Mouse (Mus musculus) gastrocnemius, postnatal 4 days (tissue): ENCODE measurements at regions not wholly inside any gene's neighbourhood (a gene's known extent, or its start where the extent isn't known, plus 50 kb on each side); places are given as distances from the start of the nearest gene placed in this dataset.

ENCODE experiments used
- DNase-seq, 2 experiments: peaks; one replicate each; pipeline ENCODE4 v3.0.0; 2021 to 2022; ENCODE audit warnings: low spot score in 2 of 2, mixed read lengths in 2 of 2

DNA sequence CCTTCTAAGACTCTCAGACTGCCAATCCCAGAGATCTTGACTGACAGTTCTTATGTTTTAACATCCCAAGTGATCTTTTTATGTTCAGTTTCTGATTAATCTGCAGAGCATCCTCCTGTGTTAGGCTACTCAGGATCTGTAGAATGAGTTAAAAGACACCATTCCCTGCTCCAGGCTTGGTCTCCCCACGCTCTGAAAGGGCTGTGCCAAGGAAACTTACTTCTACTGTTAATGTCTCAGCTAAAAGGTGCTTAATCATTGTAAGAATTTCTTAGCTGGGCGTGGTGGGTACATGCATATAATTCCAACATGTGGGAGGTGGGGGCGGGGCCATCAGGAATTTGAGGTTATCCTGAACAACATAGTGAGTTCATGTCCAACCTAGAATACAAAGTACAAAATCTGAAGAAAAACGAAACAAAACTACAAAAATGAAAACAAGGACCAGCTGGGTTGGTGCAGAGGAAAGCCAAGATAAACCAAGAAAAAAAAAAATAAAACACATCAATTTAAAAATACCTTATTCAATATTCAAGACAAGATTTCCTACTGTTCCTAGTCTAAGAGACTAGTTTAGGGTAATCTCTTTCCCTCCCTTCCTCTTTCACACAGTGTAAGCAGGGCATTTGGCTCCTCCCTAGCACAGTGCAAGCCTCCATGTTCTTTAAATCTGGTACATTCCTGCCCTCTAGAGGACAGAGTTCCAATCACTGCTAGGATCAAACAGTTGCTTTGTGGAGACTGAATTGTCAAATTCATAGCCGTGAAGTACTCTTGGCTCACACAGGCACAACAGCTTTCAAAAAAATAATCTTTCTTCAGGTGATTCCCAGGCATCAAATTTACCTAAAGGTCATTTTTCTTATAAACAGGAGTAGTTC is 286.9 kb upstream of the Actbl2 start:
- peak in 1 of 2 experiments; percentile 51 for DNase-seq

DNA sequence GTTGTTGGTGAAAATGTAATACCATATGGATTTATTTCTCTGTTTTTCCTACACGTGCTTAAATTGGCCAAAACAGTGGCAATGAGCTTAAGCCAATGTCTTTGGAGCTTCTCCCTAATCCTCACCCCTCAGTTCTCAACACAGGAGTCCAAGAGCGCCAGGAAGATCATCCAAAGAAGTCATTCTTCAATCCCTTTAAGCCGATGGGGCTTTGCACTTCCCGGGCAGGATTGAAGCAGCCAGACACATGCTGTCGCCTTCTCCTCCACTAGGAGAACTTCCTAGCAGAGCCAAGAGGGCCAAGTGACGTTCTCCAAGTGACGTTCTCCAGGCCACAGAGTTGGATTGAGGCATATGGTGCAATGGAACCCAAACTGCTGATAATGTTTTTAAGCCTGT is 286.3 kb upstream of the Actbl2 start:
- DNase-seq = peak in 1 of 2 experiments; percentile 15

- DNase-seq = no peak
Measured at GRCm38 (mm10) chr13:110977379-110977778, 277.4 kb upstream of the Actbl2 start.

GRCm38 (mm10) chr13:110978022-110978421 is 276.8 kb upstream of the Actbl2 start:
- no peak for DNase-seq

- no peak for DNase-seq
Measured at GRCm38 (mm10) chr13:110990677-110991076, 264.1 kb upstream of the Actbl2 start.

- no peak for DNase-seq
Measured at GRCm38 (mm10) chr13:110991121-110991520, 263.7 kb upstream of the Actbl2 start.

- DNase-seq = no peak
Measured at GRCm38 (mm10) chr13:110994596-110994995, 260.2 kb upstream of the Actbl2 start.

DNA sequence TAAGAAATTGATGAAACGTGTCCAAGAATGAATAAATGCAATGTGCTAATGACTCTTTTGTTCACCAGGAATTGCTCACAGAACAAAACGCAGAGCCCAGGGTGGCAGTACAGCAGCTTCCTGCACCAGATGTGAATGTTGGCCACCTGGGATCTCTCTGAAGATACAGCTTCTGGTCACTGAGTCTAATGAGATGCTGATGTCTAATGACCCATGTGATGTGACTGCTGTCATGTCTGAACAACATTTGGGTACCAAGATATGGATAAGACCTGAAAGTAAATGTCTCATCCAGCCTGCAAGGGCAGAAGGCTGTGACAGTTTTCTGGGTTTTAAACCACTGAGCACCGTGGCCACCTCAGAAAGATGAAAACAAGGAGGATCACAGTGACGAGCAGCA is 252.1 kb upstream of the Actbl2 start:
- DNase-seq = no peak

- no peak for DNase-seq
Measured at GRCm38 (mm10) chr13:111014142-111014541, 240.7 kb upstream of the Actbl2 start.

- no peak for DNase-seq
Measured at GRCm38 (mm10) chr13:111030111-111030510, 224.7 kb upstream of the Actbl2 start.

- DNase-seq = no peak
Measured at GRCm38 (mm10) chr13:111031633-111032032, 223.2 kb upstream of the Actbl2 start.

GRCm38 (mm10) chr13:111043637-111044036 is 211.2 kb upstream of the Actbl2 start:
- DNase-seq = no peak

DNA sequence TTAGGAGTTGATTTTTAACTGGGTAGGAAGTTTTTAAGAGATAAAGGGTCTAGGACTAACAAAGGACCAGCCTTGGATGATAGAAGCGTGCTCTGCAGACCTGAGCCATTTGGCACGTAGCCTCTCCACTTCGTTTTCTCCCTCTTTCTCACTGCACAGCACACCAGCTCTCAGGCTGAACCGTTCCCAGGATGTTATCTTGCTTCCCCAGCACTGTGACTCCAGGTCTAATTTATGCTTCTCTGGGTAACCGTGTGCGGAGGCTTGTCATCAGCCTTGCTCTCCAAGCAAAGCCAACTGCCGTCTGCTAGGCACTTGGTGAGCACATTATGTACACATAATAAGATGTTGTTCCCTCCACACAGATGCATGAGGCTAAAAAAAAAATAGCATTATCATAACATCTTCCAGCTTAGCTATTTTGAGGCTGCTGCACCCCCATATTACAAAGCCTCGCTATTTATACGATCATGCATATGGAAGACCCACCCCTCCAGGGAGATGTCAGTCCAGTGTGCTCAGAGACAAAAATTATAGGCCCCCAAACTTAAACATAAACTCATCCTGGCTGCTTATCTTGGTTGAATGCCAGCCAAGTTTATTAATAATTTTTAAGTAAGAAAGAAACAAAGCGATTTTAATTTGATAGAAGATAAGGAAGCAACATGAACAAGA is 210.3 kb upstream of the Actbl2 start:
- no peak for DNase-seq

DNA sequence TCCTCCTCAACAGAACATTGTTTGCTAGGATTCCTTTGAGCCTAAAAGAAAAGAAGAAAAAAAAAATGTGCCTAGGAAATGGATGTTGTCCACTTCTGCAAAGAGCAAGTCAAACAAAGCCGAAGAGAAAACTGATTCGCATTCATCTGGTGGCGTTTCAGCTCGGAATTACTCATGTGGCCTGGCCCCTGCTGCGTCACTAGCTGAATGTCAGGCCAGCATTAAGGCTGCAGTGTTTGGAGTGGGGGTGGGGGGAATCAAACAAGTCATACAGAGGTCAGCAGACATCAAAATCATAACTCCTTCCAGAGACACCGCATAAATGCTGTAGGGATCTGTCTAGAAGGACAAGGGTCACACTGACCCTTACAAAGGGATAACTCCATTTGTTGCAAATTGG is 204.7 kb upstream of the Actbl2 start:
- no peak for DNase-seq

- no peak for DNase-seq
Measured at GRCm38 (mm10) chr13:111055817-111056216, 199.0 kb upstream of the Actbl2 start.

GRCm38 (mm10) chr13:111087753-111088152 is 167.1 kb upstream of the Actbl2 start:
- DNase-seq = no peak

- no peak for DNase-seq
Measured at GRCm38 (mm10) chr13:111096071-111096470, 158.7 kb upstream of the Actbl2 start.

GRCm38 (mm10) chr13:111097336-111097735 is 157.5 kb upstream of the Actbl2 start:
- no peak for DNase-seq

- DNase-seq = no peak
Measured at GRCm38 (mm10) chr13:111098738-111099137, 156.1 kb upstream of the Actbl2 start.

- no peak for DNase-seq
Measured at GRCm38 (mm10) chr13:111099252-111099651, 155.6 kb upstream of the Actbl2 start.

GRCm38 (mm10) chr13:111100448-111100847 is 154.4 kb upstream of the Actbl2 start:
- DNase-seq = no peak

- no peak for DNase-seq
Measured at GRCm38 (mm10) chr13:111104567-111105219, 150.1 kb upstream of the Actbl2 start.
